In genomic region chr19:12460282-12461249, GRCm38 (mm10) we compare ENCODE assay signal across 11 mouse cellular contexts. TPM values are rescaled to one million over a fixed set of nuclear protein-coding genes. Genes with fewer than 3 reads are reported as not detected.
DNase-seq lines count a peak whose midpoint lies in the region; ATAC-seq and TF ChIP-seq lines count a peak whose summit lies in the region.
"Had no signal": no experiment of that assay in that cellular context is flagged by ENCODE, and none has a peak within 500 bp of the region (broad histone marks: within the 10 kb centered on the region; RNA-seq: fewer than 3 reads in every experiment).

Mpeg1 (plus strand) TSS chr19:12460779.

- H3K4me1 ChIP-seq in testis, adult 2 months (ENCODE audit: control insufficient read depth, insufficient read depth, low read length) = no peaks in the 10 kb centered on the region

- peak within 1 kb of the TSS; percentile 43 for H3K27ac ChIP-seq in testis, adult 2 months (ENCODE audit: control insufficient read depth, insufficient read depth, low read depth, low read length)
- H3K27ac ChIP-seq: limb, embryonic 15.5 days had no signal

- peak; percentile 33 for ATAC-seq in granulocyte monocyte progenitor cell, adult 5-6 weeks (replicated peaks; ENCODE audit: poor library complexity, severe bottlenecking)

- TF ChIP-seq CTCF in testis, adult 2 months (IDR thresholded peaks at IDR 0.05; ENCODE audit: control insufficient read depth, insufficient read depth, insufficient replicate concordance, low read depth, low read length) = no peak

- no peak for TF ChIP-seq POLR2A in testis, adult 2 months (IDR thresholded peaks at IDR 0.05; ENCODE audit: control insufficient read depth, low read depth, low read length)

- H3K36me3 ChIP-seq in testis, adult 2 months (ENCODE audit: control insufficient read depth, insufficient read depth, low read length) = no peaks in the 10 kb centered on the region
- H3K36me3 ChIP-seq: limb, embryonic 15.5 days had no signal

- intact Hi-C loops in heart, postnatal 25 days (cut with DNase I) = no loop called here

- no peak within 1 kb of the TSS for H3K4me3 ChIP-seq in testis, adult 2 months (ENCODE audit: control insufficient read depth, low read depth, low read length)
- H3K4me3 ChIP-seq: limb, embryonic 15.5 days had no signal

- DNase-seq in testis, postnatal 14 days (ENCODE audit: low spot score) = no peak
- no peak for DNase-seq in adrenal gland, postnatal 25 days
- no peak for DNase-seq in embryo, embryonic 10.5 days (ENCODE audit: low spot score)
- DNase-seq in heart, postnatal 25 days (ENCODE audit: low spot score) = no peak
- DNase-seq in right cerebral cortex, postnatal 10 days (ENCODE audit: low spot score in 2 of 2) = no peak
- DNase-seq: gastrocnemius, postnatal 25 days; kidney, postnatal 4 days; retina, postnatal 1 day had no signal

- H3K27me3 ChIP-seq in testis, adult 2 months (ENCODE audit: control insufficient read depth, insufficient read depth, low read length) = no peaks in the 10 kb centered on the region
- H3K27me3 ChIP-seq: limb, embryonic 15.5 days had no signal

RNA-seq across cellular contexts. Expression of gene Mpeg1, which starts in this region (rescaled TPM):
- 2.8 and 3.3 TPM in 2 replicates for polyA plus RNA-seq in testis, adult 2 months (2012; rRNA removed)
- 12.4 and 16.5 TPM in 2 replicates for total RNA-seq in adrenal gland, postnatal 25 days (2021)
- 62.2 and 69.2 TPM in 2 replicates for total RNA-seq in granulocyte monocyte progenitor cell, adult 5-6 weeks (2014; fragmentation: Nextera tagmentation)
- total RNA-seq in granulocyte monocyte progenitor cell, adult 5-6 weeks (2017) = 53.0 and 54.8 TPM in 2 replicates
- total RNA-seq in heart, postnatal 25 days (2021) = 1 to 10 TPM; 7.4 to 8.3 TPM
